Mouse (Mus musculus) embryonic facial prominence, embryonic 11.5 days (tissue): ENCODE measurements around the gene Ganab. TPM values are rescaled to one million over a fixed set of nuclear protein-coding genes. Genes with fewer than 3 reads are reported as not detected.

Source experiments
- microRNA-seq: library from miRNA; unstranded; fragments of <30 nt; microRNA quantifications from one replicate; pipeline ENCODE4, GENCODE M21; 2016; ENCODE audit warnings: borderline number of aligned reads
- polyA plus RNA-seq: library from polyadenylated mRNA; unstranded; fragments of >200 nt; fragmentation: Nextera tagmentation; extraction: Ambion mirVana; gene quantifications from 2 replicates; pipeline ENCODE4 v1.2.1, GENCODE M21; 2014

The Ganab gene
- polyA plus RNA-seq, 1 experiment from 2014 or later, result 97.4 TPM

Small RNAs within 50 kb of the gene (microRNA-seq; reads per million reads assigned to microRNA genes)
- gene Mir5136, result not detected

Other genes starting within 250 kb of the Ganab start
- 0.06 and 0.08 TPM in 2 replicates for gene Chrm1, start 234.3 kb upstream of the Ganab start, polyA plus RNA-seq
- 120 and 125 TPM in 2 replicates for gene Slc3a2, start 174.7 kb upstream of the Ganab start, polyA plus RNA-seq
- 91.0 and 92.3 TPM in 2 replicates for gene Wdr74, start 162.2 kb upstream of the Ganab start, polyA plus RNA-seq
- 1.1 and 1.8 TPM in 2 replicates for gene 1700092M07Rik, start 157.4 kb upstream of the Ganab start, polyA plus RNA-seq
- gene Stx5a, start 156.7 kb upstream of the Ganab start, polyA plus RNA-seq, result 107 and 110 TPM in 2 replicates
- gene Nxf1, start 141.0 kb upstream of the Ganab start, polyA plus RNA-seq, result 230 and 238 TPM in 2 replicates
- 191 and 197 TPM in 2 replicates for gene Tmem223, start 127.1 kb upstream of the Ganab start, polyA plus RNA-seq
- 44.8 and 51.2 TPM in 2 replicates for gene Tmem179b, start 123.6 kb upstream of the Ganab start, polyA plus RNA-seq
- 19.0 and 19.9 TPM in 2 replicates for gene Taf6l, start 111.7 kb upstream of the Ganab start, polyA plus RNA-seq
- 199 and 202 TPM in 2 replicates for gene Polr2g, start 99.5 kb upstream of the Ganab start, polyA plus RNA-seq
- 6.0 and 8.0 TPM in 2 replicates for gene Zbtb3, start 95.5 kb upstream of the Ganab start, polyA plus RNA-seq
- 63.0 and 68.7 TPM in 2 replicates for gene Ttc9c, start 78.7 kb upstream of the Ganab start, polyA plus RNA-seq
- 6.7 and 6.8 TPM in 2 replicates for gene Hnrnpul2, start 78.1 kb upstream of the Ganab start, polyA plus RNA-seq
- not detected in 2 replicates for gene AC129217.1, start 68.3 kb upstream of the Ganab start, polyA plus RNA-seq
- gene Bscl2, start 60.6 kb upstream of the Ganab start, polyA plus RNA-seq, result 29.9 and 39.1 TPM in 2 replicates
- gene Gng3, start 58.9 kb upstream of the Ganab start, polyA plus RNA-seq, result 39.8 and 44.8 TPM in 2 replicates
- 0.10 and 0.49 TPM in 2 replicates for gene Lrrn4cl, start 47.3 kb upstream of the Ganab start, polyA plus RNA-seq
- 184 and 189 TPM in 2 replicates for gene Ubxn1, start 26.6 kb upstream of the Ganab start, polyA plus RNA-seq
- gene Uqcc3, start 17.1 kb upstream of the Ganab start, polyA plus RNA-seq, result 56.1 and 62.0 TPM in 2 replicates
- 116 and 122 TPM in 2 replicates for gene Lbhd1, start 14.3 kb upstream of the Ganab start, polyA plus RNA-seq
- gene Gm49403, start 14.1 kb upstream of the Ganab start, polyA plus RNA-seq, result not detected in 2 replicates
- 111 and 126 TPM in 2 replicates for gene 1810009A15Rik, start 9.2 kb upstream of the Ganab start, polyA plus RNA-seq
- gene Gm49416, start 9.1 kb upstream of the Ganab start, polyA plus RNA-seq, result 0.34 TPM in 1 of 2 replicates, not detected in the other
- 30.5 and 34.6 TPM in 2 replicates for gene Ints5, start 5.1 kb upstream of the Ganab start, polyA plus RNA-seq
- gene B3gat3, start 22.3 kb downstream of the Ganab start, polyA plus RNA-seq, result 32.0 and 32.8 TPM in 2 replicates
- gene Rom1, start 31.3 kb downstream of the Ganab start, polyA plus RNA-seq, result 0.72 and 0.81 TPM in 2 replicates
- gene Eml3, start 31.5 kb downstream of the Ganab start, polyA plus RNA-seq, result 8.4 and 9.0 TPM in 2 replicates
- gene Mta2, start 43.8 kb downstream of the Ganab start, polyA plus RNA-seq, result 57.5 and 57.6 TPM in 2 replicates
- 25.5 and 28.0 TPM in 2 replicates for gene Tut1, start 55.8 kb downstream of the Ganab start, polyA plus RNA-seq
- gene Eef1g, start 69.0 kb downstream of the Ganab start, polyA plus RNA-seq, result 535 and 538 TPM in 2 replicates
- 10.6 and 11.5 TPM in 2 replicates for gene Ahnak, start 91.2 kb downstream of the Ganab start, polyA plus RNA-seq
- not detected in 2 replicates for gene Scgb1a1, start 189.9 kb downstream of the Ganab start, polyA plus RNA-seq
- 15.4 and 18.3 TPM in 2 replicates for gene Asrgl1, start 237.6 kb downstream of the Ganab start, polyA plus RNA-seq